Mouse (Mus musculus): ENCODE measurements at regions not wholly inside any gene's neighbourhood (a gene's known extent, or its start where the extent isn't known, plus 50 kb on each side); places are given as distances from the start of the nearest gene placed in this dataset.
A peak's percentile ranks its signal among the peaks of the same experiment; 100 is the strongest.

- no peak for DNase-seq (ENCODE audit: low read depth, low spot score)
Observed at GRCm38 (mm10) chr13:7233399-7233798, 584.8 kb upstream of the Pfkp start.

GRCm38 (mm10) chr13:7206626-7207211 lies 558.1 kb upstream of the Pfkp start:
- DNase-seq (ENCODE audit: low read depth, low spot score), result no peak

- DNase-seq (ENCODE audit: low read depth, low spot score), result no peak
Observed at GRCm38 (mm10) chr13:7195990-7196389, 547.4 kb upstream of the Pfkp start.

- no peak for DNase-seq (ENCODE audit: low read depth, low spot score)
Observed at GRCm38 (mm10) chr13:7182216-7182751, 533.7 kb upstream of the Pfkp start.

GRCm38 (mm10) chr13:7175561-7176160 lies 527.1 kb upstream of the Pfkp start:
- peak; percentile 78 for DNase-seq (ENCODE audit: low read depth, low spot score)

- DNase-seq (ENCODE audit: low read depth, low spot score), result peak; percentile 89
Observed at GRCm38 (mm10) chr13:7170035-7170434, 521.5 kb upstream of the Pfkp start.

- no peak for DNase-seq (ENCODE audit: low read depth, low spot score)
Observed at GRCm38 (mm10) chr13:7146337-7146736, 497.8 kb upstream of the Pfkp start.

GRCm38 (mm10) chr13:7110572-7110971 lies 462.0 kb upstream of the Pfkp start:
- no peak for DNase-seq (ENCODE audit: low read depth, low spot score)

- no peak for DNase-seq (ENCODE audit: low read depth, low spot score)
Observed at GRCm38 (mm10) chr13:7103289-7103688, 454.7 kb upstream of the Pfkp start.

GRCm38 (mm10) chr13:7093072-7093649 lies 444.6 kb upstream of the Pfkp start:
- DNase-seq (ENCODE audit: low read depth, low spot score), result no peak

- no peak for DNase-seq (ENCODE audit: low read depth, low spot score)
Observed at GRCm38 (mm10) chr13:7090916-7091315, 442.3 kb upstream of the Pfkp start.

GRCm38 (mm10) chr13:7066211-7066610 lies 417.6 kb upstream of the Pfkp start:
- DNase-seq (ENCODE audit: low read depth, low spot score), result no peak

- DNase-seq (ENCODE audit: low read depth, low spot score), result no peak
Observed at GRCm38 (mm10) chr13:7063717-7064116, 415.1 kb upstream of the Pfkp start.

- DNase-seq (ENCODE audit: low read depth, low spot score), result no peak
Observed at GRCm38 (mm10) chr13:7057545-7057944, 409.0 kb upstream of the Pfkp start.
